Mouse (Mus musculus) liver, embryonic 12.5 days (tissue): ENCODE data around the gene Polg2. TPM values are rescaled to one million over a fixed set of nuclear protein-coding genes. Genes with fewer than 3 reads are reported as not detected.
A peak's percentile ranks its signal among the peaks of the same experiment; 100 is the strongest.
"Not testable (repeated sequence)": the region's sequence is repeated elsewhere in the genome, so short reads cannot be mapped to it uniquely, and the experiment has no call there.

Experiments used
- ATAC-seq: fragments of 200-750 bp; cut with Nextera tagmentation; 2 replicates; pipeline ENCODE4 v1.8.0; 2017; ENCODE audit warnings: moderate number of reproducible peaks, mild to moderate bottlenecking, moderate library complexity
- H3K27ac ChIP-seq: fragments of 300-500 bp; sonication (generic); 2 replicates; pipeline ENCODE4 v1.5.1; 2016; ENCODE audit warnings: mild to moderate bottlenecking
- H3K27me3 ChIP-seq: fragments of 300-500 bp; sonication (generic); replicated peaks from 2 replicates; pipeline ENCODE4 v1.6.1; 2016; ENCODE audit warnings: mild to moderate bottlenecking, moderate library complexity
- H3K36me3 ChIP-seq: fragments of 300-500 bp; sonication (generic); 2 replicates; pipeline ENCODE4 v1.6.1; 2016; ENCODE audit warnings: mild to moderate bottlenecking, moderate library complexity
- H3K4me1 ChIP-seq: fragments of 300-500 bp; sonication (generic); 2 replicates; pipeline ENCODE4 v1.6.1; 2016
- H3K4me2 ChIP-seq: fragments of 300-500 bp; sonication (generic); 2 replicates; pipeline ENCODE4 v1.6.1; 2016; ENCODE audit warnings: mild to moderate bottlenecking, moderate library complexity
- H3K4me3 ChIP-seq: fragments of 300-500 bp; sonication (generic); 2 replicates; pipeline ENCODE4 v1.5.1; 2016; ENCODE audit warnings: mild to moderate bottlenecking, moderate library complexity
- H3K9ac ChIP-seq: fragments of 300-500 bp; sonication (generic); 2 replicates; pipeline ENCODE4 v1.6.1; 2016; ENCODE audit warnings: mild to moderate bottlenecking, moderate library complexity
- H3K9me3 ChIP-seq: fragments of 300-500 bp; sonication (generic); replicated peaks from 2 replicates; pipeline ENCODE4 v1.6.1; 2016; ENCODE audit warnings: mild to moderate bottlenecking, moderate library complexity
- WGBS: fragments of 180-500 bp; shearing (Covaris S2); methylation state at CpG from one replicate; pipeline ENCODE4 v1.1.7; 2016; ENCODE audit not compliant: insufficient replicate concordance; 5-methylcytosine and 5-hydroxymethylcytosine counted together
- polyA plus RNA-seq: library from polyadenylated mRNA; unstranded; fragments of >200 nt; fragmentation: Nextera tagmentation; extraction: Ambion mirVana; gene quantifications from 2 replicates; pipeline ENCODE4 v1.2.1, GENCODE M21; 2016

Polg2 gene
- polyA plus RNA-seq, 1 experiment from 2014 or later = 7.3 TPM

DNA sequence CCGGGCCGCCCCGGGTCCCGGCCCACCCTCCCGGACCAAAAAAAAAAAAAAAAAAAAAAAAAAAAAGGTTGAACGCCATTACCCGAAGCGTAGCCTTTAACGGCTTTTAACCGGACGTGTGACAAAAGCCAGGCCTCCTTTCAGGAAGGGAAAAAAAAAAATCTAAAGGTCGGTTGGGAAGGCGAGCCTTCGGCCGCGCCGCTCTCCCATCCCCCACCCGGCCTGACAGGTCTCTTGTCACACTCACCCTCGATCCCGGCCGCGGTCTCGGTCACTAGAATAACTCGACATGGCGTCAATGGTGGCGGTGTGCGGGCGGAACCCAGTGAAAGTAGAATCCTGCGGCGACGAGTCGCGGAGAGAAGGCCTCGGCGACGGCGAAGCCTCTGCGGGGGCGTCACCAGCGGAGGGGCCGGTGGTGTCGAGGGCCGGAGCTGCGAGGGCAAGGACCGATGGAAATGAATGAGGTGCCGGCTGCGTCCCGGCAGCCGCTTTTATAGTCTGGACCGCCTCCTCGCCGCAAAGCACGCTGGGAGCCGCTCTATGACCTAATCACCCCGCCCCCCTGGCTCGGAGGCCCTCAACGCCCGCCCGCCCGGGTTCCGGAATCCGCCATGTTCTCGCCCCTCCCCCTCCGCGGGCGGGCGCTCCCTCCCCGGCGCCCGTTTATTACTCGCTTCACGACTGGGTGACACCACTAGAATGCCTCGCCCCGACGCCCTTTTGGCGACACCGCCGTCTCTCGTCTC, 8.9 kb upstream of the Polg2 start:
- peak overlapping the region; percentile 83 for H3K4me3 ChIP-seq
- H3K9me3 ChIP-seq = no peaks in the 10 kb centered on the region
- peaks cover 44% of the 10 kb centered on the region for H3K4me1 ChIP-seq
- H3K9ac ChIP-seq = peak overlapping the region; percentile 99
- peaks cover 60% of the 10 kb centered on the region for H3K36me3 ChIP-seq
- peak overlapping the region; percentile 80 for H3K4me2 ChIP-seq
- H3K27ac ChIP-seq = peak overlapping the region; percentile 99
- ATAC-seq = peak; percentile 80
- 2% methylated on average over 74 of the region's 79 CpGs for WGBS
- no peaks in the 10 kb centered on the region for H3K27me3 ChIP-seq

DNA sequence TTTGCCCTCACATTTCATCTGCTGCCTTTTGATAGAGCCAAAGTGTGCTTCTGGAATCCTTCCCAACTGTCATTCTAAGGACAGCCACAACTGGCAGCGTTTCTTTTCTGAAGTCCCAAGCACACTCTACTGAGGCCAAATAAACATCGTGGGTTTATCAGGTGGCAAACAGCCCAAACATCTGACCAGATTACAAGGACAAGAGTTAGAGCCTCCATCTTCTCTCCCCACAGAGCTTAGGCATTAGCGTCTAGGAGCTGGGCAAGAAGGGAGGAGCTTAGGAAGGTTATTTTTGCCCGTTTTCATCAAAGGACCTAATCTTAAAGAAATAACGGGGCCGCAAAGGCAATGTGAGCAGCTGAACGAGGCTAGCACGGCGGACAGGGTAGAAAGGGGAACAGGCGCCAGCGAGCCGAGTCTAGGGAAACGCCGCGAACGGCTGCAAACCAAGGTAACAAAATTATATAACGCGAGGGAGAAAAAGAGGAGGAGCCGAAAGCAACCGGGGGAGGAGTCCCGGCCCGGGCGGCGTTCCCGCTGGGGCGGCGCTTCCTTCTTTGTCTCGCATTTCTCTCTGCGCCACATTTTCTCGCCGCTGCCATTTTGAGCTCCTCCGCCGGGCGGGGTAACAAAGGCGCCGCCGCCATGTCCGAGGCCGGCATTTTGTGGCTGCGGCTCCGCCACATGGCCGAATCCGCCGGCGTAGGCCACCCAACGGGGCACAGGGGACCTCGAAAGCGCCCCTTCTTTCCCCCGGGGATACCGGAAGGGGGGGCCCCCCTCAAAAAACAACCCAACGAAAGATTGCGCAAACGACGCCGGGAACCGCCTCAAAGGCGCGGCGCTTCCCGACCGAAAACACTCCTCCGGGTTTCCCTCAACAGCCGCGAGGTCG, 8.0 kb upstream of the Polg2 start:
- H3K27me3 ChIP-seq = no peaks in the 10 kb centered on the region
- peak overlapping the region; percentile 99 for H3K9ac ChIP-seq
- peak overlapping the region; percentile 99 for H3K27ac ChIP-seq
- peaks cover 49% of the 10 kb centered on the region for H3K4me1 ChIP-seq
- ATAC-seq = peak; percentile 34
- no peaks in the 10 kb centered on the region for H3K9me3 ChIP-seq
- peak overlapping the region; percentile 80 for H3K4me2 ChIP-seq
- peaks cover 60% of the 10 kb centered on the region for H3K36me3 ChIP-seq
- under 1% methylated on average over 65 of the region's 65 CpGs for WGBS
- H3K4me3 ChIP-seq = peak overlapping the region; percentile 83

DNA sequence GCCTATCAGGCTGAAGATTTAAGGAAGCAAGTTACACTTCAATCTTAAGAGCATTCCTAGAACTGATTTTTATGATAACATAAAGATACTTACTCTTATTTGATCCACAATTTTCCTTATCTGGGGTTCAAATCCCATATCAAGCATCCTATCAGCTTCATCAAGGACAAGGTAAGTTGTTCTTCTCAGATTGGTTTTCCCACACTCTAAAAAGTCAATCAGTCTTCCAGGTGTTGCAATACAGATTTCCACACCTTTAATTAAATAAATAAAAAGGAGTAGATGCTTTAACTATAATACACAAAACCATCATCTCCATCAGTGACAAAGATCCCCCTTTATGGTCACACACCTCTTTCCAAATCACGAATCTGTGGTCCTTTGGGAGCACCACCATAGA, 5.7 kb upstream of the Polg2 start:
- Histone ChIP-seq H3K9me3 (no peaks in the 10 kb centered on the region), H3K4me2 (no peak overlapping the region), H3K4me3 (no peak overlapping the region), H3K27me3 (no peaks in the 10 kb centered on the region), H3K36me3 (peaks cover 75% of the 10 kb centered on the region), H3K27ac (no peak overlapping the region), H3K4me1 (peaks cover 53% of the 10 kb centered on the region), H3K9ac (peak overlapping the region; percentile 19; the same call in 1 of the 2 replicates)
- ATAC-seq = no peak
- 72% methylated on average over 1 of the region's 1 CpGs for WGBS

DNA sequence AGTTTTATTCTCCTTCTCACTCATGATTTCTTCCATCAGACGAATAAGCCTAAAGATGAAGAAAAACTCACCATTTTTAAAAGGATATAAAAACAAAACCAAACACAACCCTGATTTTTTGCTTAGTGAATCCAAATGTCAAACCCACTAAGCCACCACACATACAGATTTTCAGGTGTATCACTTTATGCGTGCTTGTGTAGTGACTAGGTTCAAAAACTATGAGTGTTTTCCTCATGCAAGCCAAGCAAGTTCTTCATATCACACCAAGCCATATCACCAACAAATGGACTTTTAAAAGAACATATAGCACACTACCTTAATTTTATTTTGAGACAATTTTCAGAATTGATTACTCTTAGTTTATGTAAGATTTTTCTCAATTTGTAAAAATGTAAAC, 5.1 kb upstream of the Polg2 start:
- no peak for ATAC-seq
- no peak overlapping the region for H3K9ac ChIP-seq
- H3K27me3 ChIP-seq = no peaks in the 10 kb centered on the region
- WGBS = 82% methylated on average over 2 of the region's 2 CpGs
- no peak overlapping the region for H3K4me3 ChIP-seq
- no peak overlapping the region for H3K27ac ChIP-seq
- peaks cover 57% of the 10 kb centered on the region for H3K4me1 ChIP-seq
- no peak overlapping the region for H3K4me2 ChIP-seq
- no peaks in the 10 kb centered on the region for H3K9me3 ChIP-seq
- peaks cover 77% of the 10 kb centered on the region for H3K36me3 ChIP-seq

DNA sequence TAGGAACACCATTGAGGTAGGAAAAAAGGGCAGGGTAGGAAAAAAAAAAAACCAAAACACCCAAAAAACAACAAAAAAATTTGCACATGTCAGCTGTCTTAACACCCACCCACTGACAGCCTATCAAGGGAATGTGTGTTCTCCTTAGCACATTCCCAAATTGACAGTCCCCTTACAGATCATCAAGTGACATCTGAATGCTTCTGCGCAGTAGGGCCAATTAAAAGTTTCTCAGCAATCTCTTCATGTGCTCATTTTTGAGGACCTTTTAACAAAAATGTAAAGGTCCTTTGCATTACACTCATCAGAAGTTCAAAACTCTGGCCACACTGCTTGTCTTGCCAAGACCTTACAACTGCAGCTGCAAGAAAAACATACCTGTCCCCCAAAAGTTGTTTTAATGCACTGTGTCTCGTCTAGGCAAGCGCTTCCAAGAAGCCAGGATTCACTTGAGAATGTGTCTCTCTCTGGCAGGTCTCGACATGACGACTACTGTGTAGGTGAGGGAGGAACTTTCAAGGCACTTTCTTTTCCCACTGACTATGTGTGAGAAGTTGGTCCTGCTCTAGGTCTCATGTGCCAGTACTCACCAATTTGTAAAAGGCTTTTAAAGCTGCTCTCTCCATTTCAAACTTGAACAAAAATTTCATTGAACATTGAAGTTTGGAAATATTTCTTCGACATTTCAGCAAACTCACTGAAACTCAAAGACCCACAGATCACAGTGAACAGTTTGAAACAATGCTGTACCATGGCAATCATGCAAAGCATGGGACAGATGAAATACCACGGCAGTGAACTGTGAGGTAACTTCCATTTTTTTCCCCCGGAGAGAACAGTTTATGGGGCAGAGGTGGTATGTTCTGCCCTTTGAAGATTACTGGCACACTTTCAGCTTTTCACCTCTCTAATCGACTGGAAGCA, 3.8 kb upstream of the Polg2 start:
- H3K4me3 ChIP-seq = no peak overlapping the region
- no peak overlapping the region for H3K9ac ChIP-seq
- H3K27ac ChIP-seq = peak overlapping the region; percentile 41; the same call in 1 of the 2 replicates
- peaks cover 60% of the 10 kb centered on the region for H3K4me1 ChIP-seq
- no peak overlapping the region for H3K4me2 ChIP-seq
- H3K27me3 ChIP-seq = no peaks in the 10 kb centered on the region
- 87% methylated on average over 9 of the region's 9 CpGs for WGBS
- H3K9me3 ChIP-seq = no peaks in the 10 kb centered on the region
- ATAC-seq = no peak
- H3K36me3 ChIP-seq = peaks cover 77% of the 10 kb centered on the region

DNA sequence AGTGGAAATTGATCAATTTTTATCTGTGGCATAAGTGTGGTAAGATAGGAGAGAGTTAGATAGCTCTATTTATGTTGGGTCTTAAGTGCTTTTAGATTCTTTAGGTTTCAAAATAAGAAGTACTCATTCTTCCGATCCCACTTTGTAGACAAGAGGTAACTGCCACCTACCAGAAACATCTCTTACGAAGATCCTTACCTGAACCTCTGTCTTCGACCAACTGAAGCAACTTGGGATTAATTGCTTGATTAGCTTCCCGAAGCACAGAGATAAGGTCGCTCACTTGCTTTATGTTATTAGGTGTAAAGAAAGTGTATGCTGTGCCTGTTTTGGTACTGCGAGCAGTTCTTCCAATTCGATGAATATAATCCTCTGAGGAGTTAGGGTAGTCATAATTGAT, 2.9 kb upstream of the Polg2 start:
- H3K4me1 ChIP-seq = peaks cover 68% of the 10 kb centered on the region
- not testable (repeated sequence) for H3K4me2 ChIP-seq, H3K4me3 ChIP-seq, H3K9ac ChIP-seq, H3K27me3 ChIP-seq, H3K9me3 ChIP-seq, H3K27ac ChIP-seq, ATAC-seq
- 87% methylated on average over 7 of the region's 7 CpGs for WGBS
- peaks cover 78% of the 10 kb centered on the region for H3K36me3 ChIP-seq

DNA sequence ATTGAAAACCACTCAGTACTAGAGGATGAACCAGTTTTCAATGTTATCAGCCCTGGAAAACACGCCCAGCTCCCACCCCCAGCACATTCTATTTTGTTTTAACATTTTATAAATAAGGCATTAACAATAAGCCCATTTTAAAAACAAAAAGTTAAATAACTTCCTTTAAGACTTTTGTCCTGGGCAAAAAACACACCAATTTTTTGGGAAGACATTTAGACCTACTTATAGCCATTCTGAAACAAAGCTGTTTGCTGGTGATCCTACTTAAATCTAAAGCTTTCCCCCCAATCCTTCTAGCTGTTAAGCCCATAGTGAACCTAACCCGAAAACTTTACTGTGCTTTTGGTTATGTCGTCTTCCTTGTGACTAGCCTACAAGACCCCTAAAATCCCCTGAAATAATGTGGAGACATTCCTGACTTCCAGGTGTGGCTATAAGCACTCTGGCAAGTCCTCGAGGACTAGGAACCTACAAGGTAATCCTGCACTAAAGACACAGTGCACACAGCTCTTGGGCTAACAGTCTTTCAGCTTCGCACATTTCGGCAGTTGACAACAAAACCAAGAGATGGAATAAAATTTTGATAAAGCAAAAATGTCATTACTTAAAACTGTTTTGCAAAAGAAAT, 1.4 kb upstream of the Polg2 start:
- 83% methylated on average over 6 of the region's 6 CpGs for WGBS
- H3K4me3 ChIP-seq = 0 out of 2 replicates have a peak overlapping the region, but pooled peaks have one; percentile 7
- H3K9ac ChIP-seq = peak overlapping the region; percentile 89; the same call in 1 of the 2 replicates
- H3K9me3 ChIP-seq = no peaks in the 10 kb centered on the region
- ATAC-seq = no peak
- peak overlapping the region; percentile 96 for H3K27ac ChIP-seq
- H3K4me2 ChIP-seq = peak overlapping the region; percentile 87
- H3K36me3 ChIP-seq = peaks cover 76% of the 10 kb centered on the region
- peaks cover 67% of the 10 kb centered on the region for H3K4me1 ChIP-seq
- H3K27me3 ChIP-seq = no peaks in the 10 kb centered on the region

DNA sequence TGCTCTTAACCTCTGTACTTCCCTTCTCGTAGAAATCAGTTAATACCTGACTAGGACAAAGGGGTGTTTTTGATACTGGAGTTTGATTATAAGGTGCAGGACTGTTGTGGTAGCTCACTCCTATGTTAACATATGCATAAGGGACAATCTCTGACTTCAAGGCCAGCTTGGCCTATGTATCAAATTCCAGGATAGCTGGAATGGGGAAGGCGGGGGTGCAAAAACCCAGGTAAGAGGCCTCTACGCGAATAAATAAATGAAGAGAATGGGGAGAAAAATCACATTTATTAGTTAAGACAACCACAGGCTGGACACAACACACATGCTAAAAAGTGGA, 720 bp upstream of the Polg2 start:
- no peaks in the 10 kb centered on the region for H3K9me3 ChIP-seq
- H3K4me3 ChIP-seq = peak overlapping the region; percentile 80
- H3K4me2 ChIP-seq = peak overlapping the region; percentile 87
- WGBS = 69% methylated on average over 4 of the region's 4 CpGs
- ATAC-seq = no peak
- H3K36me3 ChIP-seq = peaks cover 76% of the 10 kb centered on the region
- peaks cover 60% of the 10 kb centered on the region for H3K4me1 ChIP-seq
- peak overlapping the region; percentile 96 for H3K27ac ChIP-seq
- H3K27me3 ChIP-seq = no peaks in the 10 kb centered on the region
- peak overlapping the region; percentile 89 for H3K9ac ChIP-seq

DNA sequence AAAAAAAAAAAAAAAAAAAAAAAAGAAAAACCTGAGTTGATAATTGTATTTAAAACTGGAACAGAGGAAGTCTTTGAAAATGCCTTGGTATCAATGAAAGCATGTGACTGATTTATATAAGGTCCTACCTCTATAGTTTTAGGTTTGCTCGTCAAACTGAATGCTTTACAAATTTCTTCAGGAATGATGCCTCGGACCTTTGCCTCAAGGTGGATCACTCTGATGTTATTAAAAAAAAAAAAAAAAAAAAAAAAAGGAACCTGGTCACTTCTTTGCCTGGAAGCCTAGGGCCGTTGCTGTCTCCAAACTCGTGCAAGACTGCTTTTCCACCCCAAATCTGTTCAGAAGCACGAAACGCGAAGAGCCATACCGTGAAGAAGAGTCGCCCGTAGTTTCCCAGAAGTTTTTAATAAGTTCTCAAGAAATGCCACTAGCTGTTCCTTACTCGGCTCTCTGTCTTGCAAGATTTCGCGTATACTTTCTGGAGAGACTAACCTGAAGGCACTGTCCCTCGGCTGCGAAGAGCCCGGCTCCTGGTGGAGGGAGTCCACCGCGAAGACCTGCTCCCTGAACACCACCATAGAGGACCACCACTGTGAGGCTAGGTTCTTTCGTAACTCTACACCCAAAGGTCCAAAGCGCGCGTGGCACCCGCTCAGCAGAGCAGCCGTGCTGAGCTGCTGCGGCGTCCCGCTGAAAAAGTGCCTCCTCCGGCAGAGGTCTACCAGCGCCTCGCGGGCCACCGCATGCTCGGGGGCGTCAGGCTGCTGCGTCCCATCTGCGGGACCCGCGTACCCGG, 549 bp downstream of the Polg2 start:
- ATAC-seq = peak; percentile 77
- no peaks in the 10 kb centered on the region for H3K9me3 ChIP-seq
- peaks cover 76% of the 10 kb centered on the region for H3K36me3 ChIP-seq
- H3K9ac ChIP-seq = peak overlapping the region; percentile 89
- peak overlapping the region; percentile 96 for H3K27ac ChIP-seq
- peak overlapping the region; percentile 80 for H3K4me3 ChIP-seq
- WGBS = under 1% methylated on average over 39 of the region's 39 CpGs
- H3K4me2 ChIP-seq = peak overlapping the region; percentile 87
- H3K27me3 ChIP-seq = no peaks in the 10 kb centered on the region
- peaks cover 51% of the 10 kb centered on the region for H3K4me1 ChIP-seq

DNA sequence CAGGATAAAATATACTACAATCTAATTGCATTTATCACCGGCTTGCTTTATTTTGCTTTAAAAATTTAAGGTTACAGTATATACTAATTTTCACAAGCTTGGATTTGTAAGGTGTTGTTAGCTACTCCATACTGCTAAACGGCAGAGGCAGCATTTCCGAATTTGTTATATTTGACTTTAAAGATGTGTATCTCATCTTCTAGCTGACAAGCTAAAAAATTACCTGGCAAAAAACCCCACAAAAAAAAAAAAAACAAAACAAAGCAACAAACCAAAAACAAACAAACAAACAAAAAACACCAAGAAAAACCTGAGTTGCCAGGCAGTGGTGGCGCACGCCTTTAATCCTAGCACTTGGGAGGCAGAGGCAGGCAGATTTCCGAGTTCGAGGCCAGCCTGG, 1.2 kb downstream of the Polg2 start:
- Histone ChIP-seq H3K36me3 (peaks cover 76% of the 10 kb centered on the region), H3K27ac (no peak overlapping the region), H3K9me3 (no peaks in the 10 kb centered on the region), H3K4me1 (peaks cover 45% of the 10 kb centered on the region), H3K9ac (no peak overlapping the region), H3K4me3 (peak overlapping the region; percentile 80), H3K4me2 (peak overlapping the region; percentile 87), H3K27me3 (no peaks in the 10 kb centered on the region)
- WGBS = 67% methylated on average over 7 of the region's 7 CpGs
- ATAC-seq = no peak
